7 mouse cellular contexts compared by ENCODE assay signal in the genomic region with DNA sequence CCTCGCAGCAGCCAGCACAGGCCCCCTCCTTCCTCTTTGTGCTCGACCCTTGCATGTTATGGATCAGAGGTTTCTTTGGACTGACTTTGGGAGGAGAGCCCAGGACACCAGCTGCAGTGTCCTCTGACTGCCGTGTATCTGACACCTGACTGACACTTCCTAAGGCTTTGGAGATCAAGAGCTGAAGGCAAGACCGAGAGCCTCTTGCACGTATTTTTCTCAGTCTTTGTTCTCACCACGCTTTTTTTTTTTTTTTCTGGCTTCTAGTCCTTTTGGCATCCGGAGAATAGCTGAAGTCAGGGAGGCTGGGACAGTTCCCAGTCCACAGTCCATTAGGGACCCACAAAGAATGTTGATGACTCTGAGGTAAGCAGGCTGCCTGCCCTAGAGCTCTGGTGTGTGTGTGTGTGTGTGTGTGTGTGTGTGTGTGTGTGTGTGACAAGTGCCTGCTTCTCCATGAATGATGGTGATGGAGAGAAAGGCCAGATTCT. TPM values are rescaled to one million over a fixed set of nuclear protein-coding genes. Genes with fewer than 3 reads are reported as not detected.
A peak's percentile ranks its signal among the peaks of the same experiment; 100 is the strongest.
DNase-seq lines count a peak whose midpoint lies in the region; ATAC-seq lines count a peak whose summit lies in the region.

No protein-coding gene starts in this region.

- peaks cover 30% of the 10 kb centered on the region for H3K4me1 ChIP-seq in stomach, embryonic 15.5 days

- H3K27me3 ChIP-seq in stomach, embryonic 15.5 days (replicated peaks) = no peaks in the 10 kb centered on the region

- DNase-seq in right cerebral cortex, postnatal 10 days (ENCODE audit: low spot score in 2 of 2) = peak; percentile 36 to 45
- no peak for DNase-seq in right cerebral cortex, postnatal 4 days
- DNase-seq in gastrocnemius, postnatal 36 days = peak; percentile 30 to 60
- peak; percentile 27 for DNase-seq in kidney, postnatal 10 days
- DNase-seq in left cerebral cortex, adult 18-20 months (ENCODE audit: low spot score in 2 of 2) = no peak
- DNase-seq in liver = no peak

- ATAC-seq in stomach, embryonic 15.5 days (ENCODE audit: insufficient read depth, low FRiP score, low read depth) = peak; percentile 51; the same call in 1 of the 2 replicates

- H3K9me3 ChIP-seq in stomach, embryonic 15.5 days = no peaks in the 10 kb centered on the region

- intact Hi-C loops in gastrocnemius, postnatal 36 days (cut with DNase I) = no loop called here

- 0 out of 2 replicates have a peak overlapping the region, but pooled peaks have one; percentile 1 for H3K27ac ChIP-seq in stomach, embryonic 15.5 days

- no peak overlapping the region for H3K4me3 ChIP-seq in stomach, embryonic 15.5 days (replicated peaks)

- no peak overlapping the region for H3K4me2 ChIP-seq in stomach, embryonic 15.5 days

- no peaks in the 10 kb centered on the region for H3K36me3 ChIP-seq in stomach, embryonic 15.5 days

- H3K9ac ChIP-seq in stomach, embryonic 15.5 days = no peak overlapping the region

- WGBS in stomach, embryonic 15.5 days = 29% methylated on average over 7 of the region's 7 CpGs

RNA-seq across cellular contexts. Expression of a gene that starts 2.1 kb away (rescaled TPM):
- not detected for total RNA-seq in gastrocnemius, postnatal 36 days (2021)
- 0.40 and 0.43 TPM in 2 replicates for polyA plus RNA-seq in stomach, embryonic 15.5 days (2015; fragmentation: Nextera tagmentation; extraction: Ambion mirVana)
- not detected for total RNA-seq in left cerebral cortex, adult 18-20 months (2021)

RNA-seq across cellular contexts. Expression of a gene that starts 59.8 kb away (rescaled TPM):
- total RNA-seq in gastrocnemius, postnatal 36 days (2021) = 10 to 100 TPM; 23.7 to 27.7 TPM
- 24.8 and 27.8 TPM in 2 replicates for polyA plus RNA-seq in stomach, embryonic 15.5 days (2015; fragmentation: Nextera tagmentation; extraction: Ambion mirVana)
- 10 to 100 TPM; 53.1 to 57.6 TPM for total RNA-seq in left cerebral cortex, adult 18-20 months (2021)

Comparison
In these comparisons a context has a peak if more than half of its experiments do, and no peak if none do; other contexts are left out.
1. DNase-seq: peak in right cerebral cortex, postnatal 10 days (2 of 2), gastrocnemius, postnatal 36 days (2 of 2) and kidney, postnatal 10 days (single experiment); none in right cerebral cortex, postnatal 4 days (single experiment), left cerebral cortex, adult 18-20 months (0 of 2) and liver (single experiment).